Mouse (Mus musculus): Measurements from ENCODE around the gene Art4. TPM values are rescaled to one million over a fixed set of nuclear protein-coding genes. Genes with fewer than 3 reads are reported as not detected.
A peak's percentile ranks its signal among the peaks of the same experiment; 100 is the strongest.

The Art4 gene
- total and polyA plus RNA-seq, 3 experiments: 0.50 to 0.60 TPM; not detected in 1

GRCm38 (mm10) chr6:136892002-136892401 is 34.5 kb upstream of the Art4 start:
- Histone ChIP-seq H3K79me2 (ENCODE audit: control insufficient read depth, insufficient read depth, low read length, poor library complexity) (no peaks in the 10 kb centered on the region), H3K9me3 (replicated peaks; ENCODE audit: insufficient read depth, low read length) (no peaks in the 10 kb centered on the region), H3K4me3 (ENCODE audit: control insufficient read depth in 1 of 2, insufficient read depth in 1 of 2, low read depth in 2 of 2, low read length in 2 of 2) (no peak overlapping the region), H3K27me3 (ENCODE audit: control insufficient read depth in 1 of 2, insufficient read depth in 2 of 2, low read length in 2 of 2) (peaks cover 0 to 7% of the 10 kb centered on the region in 2 experiments; a peak in 2 of 4 replicates), H3K27ac (ENCODE audit: control insufficient read depth, low read depth, low read length) (no peak overlapping the region), H3K36me3 (ENCODE audit: control insufficient read depth in 1 of 2, insufficient read depth in 2 of 2, low read length in 2 of 2) (no peaks in the 10 kb centered on the region), H3K9ac (ENCODE audit: control insufficient read depth, low read depth, low read length, poor library complexity, severe bottlenecking) (no peak overlapping the region), H3K4me1 (ENCODE audit: control insufficient read depth in 1 of 2, insufficient read depth in 2 of 2, low read length in 2 of 2) (no peaks in the 10 kb centered on the region)
- no peak for TF ChIP-seq NELFE (IDR thresholded peaks at IDR 0.05; ENCODE audit: low read depth, low read length)
- no peak for TF ChIP-seq KAT2A (conservative IDR thresholded peaks at IDR 0.05; ENCODE audit: low read depth, low read length)
- no peak for TF ChIP-seq MAZ (IDR thresholded peaks at IDR 0.05; ENCODE audit: low read depth, low read length)
- TF ChIP-seq CHD2 (IDR thresholded peaks at IDR 0.05; ENCODE audit: low read length): no peak
- TF ChIP-seq ZC3H11A (IDR thresholded peaks at IDR 0.05; ENCODE audit: low read depth, low read length): no peak
- TF ChIP-seq USF1 (IDR thresholded peaks at IDR 0.05; ENCODE audit: low read depth, low read length): no peak
- no peak for TF ChIP-seq ZNF384 (IDR thresholded peaks at IDR 0.05; ENCODE audit: low read depth, low read length)
- no peak for TF ChIP-seq MXI1 (IDR thresholded peaks at IDR 0.05; ENCODE audit: low read depth, low read length)
- peak; percentile 6 for DNase-seq (ENCODE audit: low read depth, low spot score)

GRCm38 (mm10) chr6:136889554-136889953 is 32.0 kb upstream of the Art4 start:
- H3K79me2 ChIP-seq (ENCODE audit: control insufficient read depth, insufficient read depth, low read length, poor library complexity): no peaks in the 10 kb centered on the region
- no peaks in the 10 kb centered on the region for H3K36me3 ChIP-seq (ENCODE audit: control insufficient read depth in 1 of 2, insufficient read depth in 2 of 2, low read length in 2 of 2)
- DNase-seq (ENCODE audit: low read depth, low spot score): no peak
- H3K9ac ChIP-seq (ENCODE audit: control insufficient read depth, low read depth, low read length, poor library complexity, severe bottlenecking): no peak overlapping the region
- no peak overlapping the region for H3K27ac ChIP-seq (ENCODE audit: control insufficient read depth, low read depth, low read length)
- H3K27me3 ChIP-seq (ENCODE audit: control insufficient read depth in 1 of 2, insufficient read depth in 2 of 2, low read length in 2 of 2): peaks cover 0 to 5% of the 10 kb centered on the region in 2 experiments; a peak in 2 of 4 replicates
- H3K4me1 ChIP-seq (ENCODE audit: control insufficient read depth in 1 of 2, insufficient read depth in 2 of 2, low read length in 2 of 2): no peaks in the 10 kb centered on the region
- no peak for TF ChIP-seq E2F4 (IDR thresholded peaks at IDR 0.05; ENCODE audit: borderline replicate concordance, low read depth, low read length)
- TF ChIP-seq ZC3H11A (IDR thresholded peaks at IDR 0.05; ENCODE audit: low read depth, low read length): no peak
- TF ChIP-seq EP300 (IDR thresholded peaks at IDR 0.05; ENCODE audit: low read depth in 1 of 2, low read length in 2 of 2): no peak
- TF ChIP-seq RCOR1 (IDR thresholded peaks at IDR 0.05; ENCODE audit: low read depth, low read length): no peak
- TF ChIP-seq USF1 (IDR thresholded peaks at IDR 0.05; ENCODE audit: low read depth, low read length): no peak
- H3K4me3 ChIP-seq (ENCODE audit: control insufficient read depth in 1 of 2, insufficient read depth in 1 of 2, low read depth in 2 of 2, low read length in 2 of 2): no peak overlapping the region
- no peaks in the 10 kb centered on the region for H3K9me3 ChIP-seq (replicated peaks; ENCODE audit: insufficient read depth, low read length)

- Histone ChIP-seq H3K36me3 (ENCODE audit: control insufficient read depth in 1 of 2, insufficient read depth in 2 of 2, low read length in 2 of 2) (no peaks in the 10 kb centered on the region), H3K27me3 (ENCODE audit: control insufficient read depth in 1 of 2, insufficient read depth in 2 of 2, low read length in 2 of 2) (peaks cover 0 to 5% of the 10 kb centered on the region in 2 experiments; a peak in 2 of 4 replicates), H3K27ac (ENCODE audit: control insufficient read depth, low read depth, low read length) (no peak overlapping the region), H3K9me3 (replicated peaks; ENCODE audit: insufficient read depth, low read length) (no peaks in the 10 kb centered on the region), H3K79me2 (ENCODE audit: control insufficient read depth, insufficient read depth, low read length, poor library complexity) (no peaks in the 10 kb centered on the region), H3K4me3 (ENCODE audit: control insufficient read depth in 1 of 2, insufficient read depth in 1 of 2, low read depth in 2 of 2, low read length in 2 of 2) (no peak overlapping the region), H3K9ac (ENCODE audit: control insufficient read depth, low read depth, low read length, poor library complexity, severe bottlenecking) (no peak overlapping the region), H3K4me1 (ENCODE audit: control insufficient read depth in 1 of 2, insufficient read depth in 2 of 2, low read length in 2 of 2) (no peaks in the 10 kb centered on the region)
- no peak for TF ChIP-seq NRF1 (IDR thresholded peaks at IDR 0.05; ENCODE audit: insufficient read depth, low read depth, low read length, poor library complexity, severe bottlenecking)
- no peak for TF ChIP-seq BHLHE40 (IDR thresholded peaks at IDR 0.05; ENCODE audit: borderline replicate concordance, low read depth, low read length)
- TF ChIP-seq RCOR1 (IDR thresholded peaks at IDR 0.05; ENCODE audit: low read depth, low read length): no peak
- no peak for TF ChIP-seq CHD2 (IDR thresholded peaks at IDR 0.05; ENCODE audit: low read length)
- no peak for TF ChIP-seq NELFE (IDR thresholded peaks at IDR 0.05; ENCODE audit: low read depth, low read length)
- no peak for TF ChIP-seq ZNF384 (IDR thresholded peaks at IDR 0.05; ENCODE audit: low read depth, low read length)
- no peak for TF ChIP-seq ZMIZ1 (IDR thresholded peaks at IDR 0.05; ENCODE audit: low read depth, low read length)
- no peak for TF ChIP-seq MAFK (IDR thresholded peaks at IDR 0.05; ENCODE audit: borderline replicate concordance, low read depth, low read length)
- no peak for TF ChIP-seq USF2 (IDR thresholded peaks at IDR 0.05; ENCODE audit: borderline replicate concordance in 1 of 2, insufficient read depth in 1 of 2, low read depth in 1 of 2, low read length in 2 of 2)
- no peak for TF ChIP-seq EP300 (IDR thresholded peaks at IDR 0.05; ENCODE audit: low read depth in 1 of 2, low read length in 2 of 2)
- TF ChIP-seq JUND (IDR thresholded peaks at IDR 0.05; ENCODE audit: low read depth, low read length): no peak
- TF ChIP-seq ZC3H11A (IDR thresholded peaks at IDR 0.05; ENCODE audit: low read depth, low read length): no peak
- TF ChIP-seq USF1 (IDR thresholded peaks at IDR 0.05; ENCODE audit: low read depth, low read length): no peak
- no peak for TF ChIP-seq HCFC1 (IDR thresholded peaks at IDR 0.05; ENCODE audit: low read depth, low read length)
- no peak for TF ChIP-seq GATA1 (IDR thresholded peaks at IDR 0.05; ENCODE audit: low read depth, low read length)
- no peak for TF ChIP-seq MYB (IDR thresholded peaks at IDR 0.05; ENCODE audit: low read depth, low read length)
- DNase-seq (ENCODE audit: low read depth, low spot score): no peak
These were observed 31.5 kb upstream of the Art4 start for GRCm38 (mm10) chr6:136889067-136889466.
